Mouse (Mus musculus): ENCODE data around the gene Rab23. TPM values are rescaled to one million over a fixed set of nuclear protein-coding genes. Genes with fewer than 3 reads are reported as not detected.
A peak's percentile ranks its signal among the peaks of the same experiment; 100 is the strongest.

Rab23 gene
- polyA plus RNA-seq, 1 experiment from 2014 or later: 2.3 TPM

DNA sequence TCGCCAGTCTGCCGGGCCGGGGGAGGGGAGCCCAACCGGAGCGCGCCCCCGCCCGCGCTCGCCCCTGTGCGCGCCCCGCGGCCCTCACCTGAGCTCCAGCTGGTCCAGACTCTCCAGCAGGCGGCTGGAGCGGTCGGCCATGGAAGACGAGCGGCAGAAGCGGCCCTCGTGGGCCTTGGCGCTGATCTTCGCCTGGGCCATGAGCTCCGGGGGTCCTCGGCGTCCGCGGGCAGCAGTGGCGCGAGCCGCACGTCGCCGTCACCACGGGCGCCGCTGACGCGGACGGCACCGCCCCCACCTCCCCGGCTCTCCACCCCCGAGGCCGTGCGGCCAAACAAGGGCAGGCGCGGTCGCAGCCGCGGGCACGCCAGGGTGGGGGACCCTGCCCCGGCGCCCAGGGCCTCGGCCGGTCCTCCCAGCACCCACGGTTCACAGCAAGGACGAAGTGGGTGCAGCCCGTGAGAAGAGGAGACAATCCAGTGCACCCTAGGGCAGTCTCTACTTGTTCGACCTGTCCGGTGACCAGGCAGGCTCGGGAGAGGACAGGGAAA, 37.9 kb downstream of the Rab23 start, which contains the start of gene Bag2:
Gene Bag2, minus strand, starts transcription at position 305 of the 551 bp plus-strand sequence.
- peak within 1 kb of the TSS; percentile 75 for H3K27ac ChIP-seq (ENCODE audit: low read depth)
- 0 out of 2 replicates have a peak, but pooled peaks cover 2% of the 10 kb centered on the region for H3K36me3 ChIP-seq (replicated peaks; ENCODE audit: insufficient read depth, low read length)
- peaks cover 32% of the 10 kb centered on the region for H3K4me1 ChIP-seq (ENCODE audit: insufficient read depth)
- DNase-seq (peak; percentile 81), ATAC-seq (peak; percentile 73)
- H3K9me3 ChIP-seq (ENCODE audit: low read length): no peaks in the 10 kb centered on the region
- H3K9ac ChIP-seq (replicated peaks): peak within 1 kb of the TSS; percentile 83
- TF ChIP-seq CTCF (IDR thresholded peaks at IDR 0.05; ENCODE audit: low read depth): peak; percentile 18; the same call in 1 of the 2 replicates
- TF ChIP-seq EP300 (IDR thresholded peaks at IDR 0.05; ENCODE audit: low read depth): no peak
- 1% methylated on average over 41 of the region's 61 CpGs for WGBS (ENCODE audit: insufficient replicate concordance)
- H3K4me2 ChIP-seq (ENCODE audit: low read depth, low read length): peak within 1 kb of the TSS; percentile 100
- no peaks in the 10 kb centered on the region for H3K27me3 ChIP-seq (ENCODE audit: insufficient read depth, low read length)
- peak within 1 kb of the TSS; percentile 79 for H3K4me3 ChIP-seq (ENCODE audit: low read depth, low read length)

DNA sequence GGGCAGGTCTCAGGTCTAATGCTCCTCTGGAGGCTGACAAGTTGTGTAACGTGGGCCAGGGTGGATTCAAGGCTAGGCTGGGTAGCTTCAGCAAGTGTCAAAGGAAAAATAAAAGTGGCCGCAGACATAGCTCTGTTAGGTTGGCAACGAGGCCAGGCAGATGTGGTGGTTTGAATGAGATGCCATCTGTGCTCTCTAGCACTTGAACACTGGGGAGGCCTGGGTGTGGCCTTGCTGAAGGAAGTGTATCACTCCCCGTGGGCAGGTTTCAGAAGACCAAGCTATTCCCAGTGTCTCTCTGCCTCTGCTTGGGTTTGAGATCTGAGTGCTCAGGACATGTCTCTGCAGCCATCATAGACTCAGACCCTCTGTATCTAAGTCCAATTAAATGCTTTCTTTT, 38.8 kb downstream of the Rab23 start:
- ATAC-seq: no peak
- H3K4me1 ChIP-seq (ENCODE audit: insufficient read depth): peaks cover 32% of the 10 kb centered on the region
- 0 out of 2 replicates have a peak, but pooled peaks cover 2% of the 10 kb centered on the region for H3K36me3 ChIP-seq (replicated peaks; ENCODE audit: insufficient read depth, low read length)
- H3K4me2 ChIP-seq (ENCODE audit: low read depth, low read length): peak overlapping the region; percentile 100
- 43% methylated on average over 4 of the region's 4 CpGs for WGBS (ENCODE audit: insufficient replicate concordance)
- no peak overlapping the region for H3K9ac ChIP-seq (replicated peaks)
- H3K9me3 ChIP-seq (ENCODE audit: low read length): no peaks in the 10 kb centered on the region
- 0 out of 2 replicates have a peak overlapping the region, but pooled peaks have one; percentile 49 for H3K27ac ChIP-seq (ENCODE audit: low read depth)
- TF ChIP-seq CTCF (IDR thresholded peaks at IDR 0.05; ENCODE audit: low read depth) (no peak), EP300 (IDR thresholded peaks at IDR 0.05; ENCODE audit: low read depth) (no peak)
- no peaks in the 10 kb centered on the region for H3K27me3 ChIP-seq (ENCODE audit: insufficient read depth, low read length)
- peak overlapping the region; percentile 79; the same call in 1 of the 2 replicates for H3K4me3 ChIP-seq (ENCODE audit: low read depth, low read length)
- peak; percentile 40 for DNase-seq

DNA sequence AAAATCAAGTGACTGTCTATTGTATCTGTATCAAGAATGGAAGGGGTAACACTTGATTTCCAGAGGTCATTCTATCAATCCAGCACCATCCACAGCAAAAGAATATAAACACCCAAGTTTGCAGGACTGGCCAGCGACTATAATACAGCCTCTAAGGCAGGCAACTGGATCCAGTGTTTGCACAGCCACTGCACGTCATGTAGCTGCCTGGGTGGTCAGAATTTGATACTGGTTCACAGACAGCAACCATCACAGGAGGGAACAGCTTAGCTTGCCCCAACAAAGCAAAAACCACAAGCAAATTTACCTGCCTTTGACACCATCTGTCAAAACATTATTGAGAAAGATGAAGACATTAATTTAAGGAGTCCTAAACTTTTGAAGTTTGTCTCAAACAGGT, 44.1 kb downstream of the Rab23 start:
- H3K36me3 ChIP-seq (replicated peaks; ENCODE audit: insufficient read depth, low read length): peaks cover 6% of the 10 kb centered on the region
- no peak overlapping the region for H3K4me3 ChIP-seq (ENCODE audit: low read depth, low read length)
- ATAC-seq: no peak
- TF ChIP-seq CTCF (IDR thresholded peaks at IDR 0.05; ENCODE audit: low read depth) (no peak), EP300 (IDR thresholded peaks at IDR 0.05; ENCODE audit: low read depth) (no peak)
- H3K9me3 ChIP-seq (ENCODE audit: low read length): no peaks in the 10 kb centered on the region
- H3K9ac ChIP-seq (replicated peaks): no peak overlapping the region
- no peak overlapping the region for H3K27ac ChIP-seq (ENCODE audit: low read depth)
- no peaks in the 10 kb centered on the region for H3K4me1 ChIP-seq (ENCODE audit: insufficient read depth)
- DNase-seq: no peak
- H3K4me2 ChIP-seq (ENCODE audit: low read depth, low read length): no peak overlapping the region
- no peaks in the 10 kb centered on the region for H3K27me3 ChIP-seq (ENCODE audit: insufficient read depth, low read length)
- 69% methylated on average over 2 of the region's 2 CpGs for WGBS (ENCODE audit: insufficient replicate concordance)

DNA sequence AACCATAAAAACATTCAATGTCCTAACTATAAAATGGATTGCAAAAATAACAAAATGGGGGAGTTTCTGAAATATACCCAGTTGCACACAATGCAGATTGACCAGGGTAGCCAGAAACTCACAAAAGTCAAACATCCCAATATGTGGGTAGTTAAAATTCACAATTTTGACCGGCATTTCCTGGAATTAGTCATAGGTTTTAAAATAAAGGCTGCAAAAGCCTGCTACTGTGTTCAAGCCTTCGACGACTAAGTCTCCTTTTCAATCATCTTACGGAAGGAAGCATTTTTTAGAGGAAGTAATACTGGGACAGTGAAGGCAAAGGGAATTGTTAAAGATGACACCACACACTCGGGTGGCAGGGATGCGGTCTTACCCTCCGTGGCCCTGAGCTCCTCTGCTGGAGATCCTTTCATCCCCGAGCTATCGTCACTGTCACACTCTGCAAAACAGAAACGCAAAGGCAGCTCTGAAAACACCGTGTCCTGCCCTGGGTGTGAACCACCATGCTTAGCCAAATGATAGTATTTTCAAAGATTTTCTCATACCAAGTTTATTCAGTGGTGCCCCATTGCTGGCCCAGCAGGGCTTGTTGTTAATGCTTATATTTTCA, 45.9 kb downstream of the Rab23 start:
- no peaks in the 10 kb centered on the region for H3K4me1 ChIP-seq (ENCODE audit: insufficient read depth)
- no peak overlapping the region for H3K9ac ChIP-seq (replicated peaks)
- no peak overlapping the region for H3K4me2 ChIP-seq (ENCODE audit: low read depth, low read length)
- H3K9me3 ChIP-seq (ENCODE audit: low read length): no peaks in the 10 kb centered on the region
- H3K27ac ChIP-seq (ENCODE audit: low read depth): no peak overlapping the region
- ATAC-seq: no peak
- no peak overlapping the region for H3K4me3 ChIP-seq (ENCODE audit: low read depth, low read length)
- peaks cover 16% of the 10 kb centered on the region for H3K36me3 ChIP-seq (replicated peaks; ENCODE audit: insufficient read depth, low read length)
- WGBS (ENCODE audit: insufficient replicate concordance): 88% methylated on average over 11 of the region's 11 CpGs
- H3K27me3 ChIP-seq (ENCODE audit: insufficient read depth, low read length): no peaks in the 10 kb centered on the region
- no peak for TF ChIP-seq EP300 (IDR thresholded peaks at IDR 0.05; ENCODE audit: low read depth)
- TF ChIP-seq CTCF (IDR thresholded peaks at IDR 0.05; ENCODE audit: low read depth): no peak
- no peak for DNase-seq

DNA sequence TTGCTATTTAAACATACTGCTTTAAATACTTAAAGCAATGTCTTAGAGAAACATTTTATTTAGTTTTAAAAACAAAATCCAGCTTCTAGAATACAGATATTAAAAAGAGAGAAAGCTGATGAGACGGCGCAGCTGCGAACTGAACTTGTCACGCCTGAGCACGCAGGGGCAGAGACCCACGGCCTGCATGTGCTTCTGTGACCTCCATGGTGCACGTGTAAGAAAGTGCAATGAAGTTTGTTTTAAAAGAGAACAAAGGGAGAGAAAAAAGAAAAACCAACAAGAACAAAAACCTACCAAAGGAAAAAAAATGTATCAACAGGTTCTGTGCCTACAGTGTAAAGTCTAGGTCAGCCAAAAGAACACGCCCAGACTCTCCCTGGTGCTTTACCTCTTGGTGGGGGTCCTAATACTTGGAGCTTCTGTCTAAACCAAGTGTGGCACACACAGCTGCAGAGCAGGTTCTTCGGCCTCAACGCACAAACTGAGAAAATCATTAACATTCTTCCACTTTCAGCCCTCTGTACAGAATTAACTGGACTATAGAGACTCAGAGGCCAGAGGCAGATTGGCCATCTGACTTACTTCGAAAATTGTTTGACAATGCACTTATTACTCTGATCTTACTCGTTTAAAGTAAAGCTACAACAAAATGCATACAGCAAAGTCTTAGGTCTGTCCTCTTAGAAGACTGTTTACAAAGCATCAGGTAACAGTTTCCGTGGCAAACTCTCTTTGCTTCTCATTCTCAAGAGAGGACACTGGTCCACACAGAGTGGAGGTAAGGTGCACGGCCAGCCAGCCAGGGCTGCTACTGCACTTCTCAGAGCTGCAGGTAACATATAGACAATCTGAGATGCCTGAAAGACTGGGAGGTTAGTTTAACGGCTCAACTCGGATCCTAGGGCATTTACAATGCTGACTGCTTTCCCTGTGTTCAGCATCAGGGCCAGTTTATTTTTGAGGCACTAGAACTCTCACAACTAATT, 47.1 kb downstream of the Rab23 start:
- H3K36me3 ChIP-seq (replicated peaks; ENCODE audit: insufficient read depth, low read length): peaks cover 25% of the 10 kb centered on the region
- no peaks in the 10 kb centered on the region for H3K27me3 ChIP-seq (ENCODE audit: insufficient read depth, low read length)
- H3K4me3 ChIP-seq (ENCODE audit: low read depth, low read length): no peak overlapping the region
- no peak overlapping the region for H3K4me2 ChIP-seq (ENCODE audit: low read depth, low read length)
- no peak overlapping the region for H3K27ac ChIP-seq (ENCODE audit: low read depth)
- no peak for ATAC-seq
- H3K4me1 ChIP-seq (ENCODE audit: insufficient read depth): no peaks in the 10 kb centered on the region
- DNase-seq: no peak
- no peak overlapping the region for H3K9ac ChIP-seq (replicated peaks)
- WGBS (ENCODE audit: insufficient replicate concordance): 81% methylated on average over 16 of the region's 16 CpGs
- H3K9me3 ChIP-seq (ENCODE audit: low read length): no peaks in the 10 kb centered on the region
- TF ChIP-seq EP300 (IDR thresholded peaks at IDR 0.05; ENCODE audit: low read depth) (no peak), CTCF (IDR thresholded peaks at IDR 0.05; ENCODE audit: low read depth) (no peak)
